Mouse (Mus musculus) cerebellum, adult 2 months (tissue): ENCODE measurements around the gene Mpped2.

Experiments
- CTCF ChIP-seq: fragments of 200-500 bp; IDR thresholded peaks from 2 replicates; pipeline ENCODE4 v1.5.1; 2011; ENCODE audit warnings: low read depth, mild to moderate bottlenecking, control low read depth, low read length, moderate library complexity, borderline replicate concordance; ENCODE audit not compliant: insufficient read depth
- POLR2A ChIP-seq: fragments of 200-500 bp; IDR thresholded peaks from 2 replicates; pipeline ENCODE4 v1.6.1; 2011; ENCODE audit warnings: low read length, control low read depth, borderline replicate concordance; ENCODE audit not compliant: insufficient read depth

GRCm38 (mm10) chr2:106911951-106912480 is 218.9 kb downstream of the Mpped2 start:
- no peak for TF ChIP-seq CTCF
- TF ChIP-seq POLR2A, result no peak
